Mouse (Mus musculus) neural tube, embryonic 13.5 days (tissue): ENCODE measurements around the gene Mid1. TPM values are rescaled to one million over a fixed set of nuclear protein-coding genes. Genes with fewer than 3 reads are reported as not detected.
A peak's percentile ranks its signal among the peaks of the same experiment; 100 is the strongest.

Experiments used
- ATAC-seq: fragments of 200-750 bp; cut with Nextera tagmentation; 2 replicates; pipeline ENCODE4 v1.8.0; 2017; ENCODE audit warnings: low read depth, mild to moderate bottlenecking, moderate TSS enrichment, moderate library complexity
- H3K27ac ChIP-seq: fragments of 300-500 bp; sonication (generic); replicated peaks from 2 replicates; pipeline ENCODE4 v1.5.1; 2015; ENCODE audit warnings: moderate library complexity, mild to moderate bottlenecking, inconsistent platforms
- H3K27me3 ChIP-seq: fragments of 300-500 bp; sonication (generic); 2 replicates; pipeline ENCODE4 v1.6.1; 2015; ENCODE audit warnings: mild to moderate bottlenecking, inconsistent platforms
- H3K36me3 ChIP-seq: fragments of 300-500 bp; sonication (generic); 2 replicates; pipeline ENCODE4 v1.6.1; 2015; ENCODE audit warnings: mild to moderate bottlenecking, inconsistent platforms
- H3K4me1 ChIP-seq: fragments of 300-500 bp; sonication (generic); replicated peaks from 2 replicates; pipeline ENCODE4 v1.6.1; 2015; ENCODE audit warnings: inconsistent platforms
- H3K4me2 ChIP-seq: fragments of 300-500 bp; sonication (generic); 2 replicates; pipeline ENCODE4 v1.6.1; 2015; ENCODE audit warnings: inconsistent platforms, mild to moderate bottlenecking, moderate library complexity
- H3K4me3 ChIP-seq: fragments of 300-500 bp; sonication (generic); 2 replicates; pipeline ENCODE4 v1.5.1; 2015; ENCODE audit warnings: mild to moderate bottlenecking, inconsistent platforms
- H3K9ac ChIP-seq: fragments of 300-500 bp; sonication (generic); 2 replicates; pipeline ENCODE4 v1.6.1; 2015; ENCODE audit warnings: moderate library complexity, mild to moderate bottlenecking, inconsistent platforms
- H3K9me3 ChIP-seq: fragments of 300-500 bp; sonication (generic); 2 replicates; pipeline ENCODE4 v1.6.1; 2016; ENCODE audit warnings: inconsistent platforms
- WGBS: fragments of 180-500 bp; shearing (Covaris S2); methylation state at CpG from one replicate; pipeline ENCODE4 v1.1.7; 2015; 5-methylcytosine and 5-hydroxymethylcytosine counted together
- polyA plus RNA-seq: library from polyadenylated mRNA; unstranded; fragments of >200 nt; fragmentation: Nextera tagmentation; extraction: Ambion mirVana; gene quantifications from 2 replicates; pipeline ENCODE4 v1.2.1, GENCODE M21; 2015

The Mid1 gene
- polyA plus RNA-seq, 1 experiment from 2014 or later, result 5.2 TPM

DNA sequence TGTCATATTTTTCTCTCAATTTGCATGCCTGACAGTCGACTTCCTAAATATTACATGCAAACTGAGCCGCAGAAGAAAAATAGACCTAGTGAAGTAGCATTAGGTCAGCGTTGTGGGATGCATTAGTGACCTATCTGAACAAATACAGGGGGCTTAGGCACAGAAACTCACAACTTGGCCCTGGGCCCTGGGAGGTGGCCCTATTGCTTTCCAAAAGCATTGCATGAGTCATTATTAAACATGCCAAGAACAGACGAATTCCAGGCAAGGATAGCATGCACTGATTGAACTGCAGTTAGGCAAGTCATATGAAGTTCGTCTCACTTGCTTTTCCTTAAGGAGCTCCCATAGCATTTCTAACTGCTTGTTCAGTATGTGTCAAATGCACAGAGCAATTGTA is 183.2 kb downstream of the Mid1 start:
- Histone ChIP-seq H3K36me3 (no peaks in the 10 kb centered on the region), H3K9ac (no peak overlapping the region), H3K9me3 (no peaks in the 10 kb centered on the region), H3K4me1 (no peaks in the 10 kb centered on the region), H3K4me2 (no peak overlapping the region), H3K27me3 (peaks cover 42% of the 10 kb centered on the region), H3K27ac (no peak overlapping the region), H3K4me3 (no peak overlapping the region)
- WGBS, result 68% methylated on average over 5 of the region's 5 CpGs
- no peak for ATAC-seq

GRCm38 (mm10) chrX:169874475-169874874 is 189.5 kb downstream of the Mid1 start:
- H3K9me3 ChIP-seq, result no peaks in the 10 kb centered on the region
- no peak overlapping the region for H3K27ac ChIP-seq
- no peak overlapping the region for H3K4me3 ChIP-seq
- H3K36me3 ChIP-seq, result no peaks in the 10 kb centered on the region
- ATAC-seq, result no peak
- H3K4me2 ChIP-seq, result no peak overlapping the region
- H3K27me3 ChIP-seq, result peaks cover 60% of the 10 kb centered on the region
- 89% methylated on average over 1 of the region's 1 CpGs for WGBS
- H3K4me1 ChIP-seq, result 0 out of 2 replicates have a peak, but pooled peaks cover 4% of the 10 kb centered on the region
- no peak overlapping the region for H3K9ac ChIP-seq

DNA sequence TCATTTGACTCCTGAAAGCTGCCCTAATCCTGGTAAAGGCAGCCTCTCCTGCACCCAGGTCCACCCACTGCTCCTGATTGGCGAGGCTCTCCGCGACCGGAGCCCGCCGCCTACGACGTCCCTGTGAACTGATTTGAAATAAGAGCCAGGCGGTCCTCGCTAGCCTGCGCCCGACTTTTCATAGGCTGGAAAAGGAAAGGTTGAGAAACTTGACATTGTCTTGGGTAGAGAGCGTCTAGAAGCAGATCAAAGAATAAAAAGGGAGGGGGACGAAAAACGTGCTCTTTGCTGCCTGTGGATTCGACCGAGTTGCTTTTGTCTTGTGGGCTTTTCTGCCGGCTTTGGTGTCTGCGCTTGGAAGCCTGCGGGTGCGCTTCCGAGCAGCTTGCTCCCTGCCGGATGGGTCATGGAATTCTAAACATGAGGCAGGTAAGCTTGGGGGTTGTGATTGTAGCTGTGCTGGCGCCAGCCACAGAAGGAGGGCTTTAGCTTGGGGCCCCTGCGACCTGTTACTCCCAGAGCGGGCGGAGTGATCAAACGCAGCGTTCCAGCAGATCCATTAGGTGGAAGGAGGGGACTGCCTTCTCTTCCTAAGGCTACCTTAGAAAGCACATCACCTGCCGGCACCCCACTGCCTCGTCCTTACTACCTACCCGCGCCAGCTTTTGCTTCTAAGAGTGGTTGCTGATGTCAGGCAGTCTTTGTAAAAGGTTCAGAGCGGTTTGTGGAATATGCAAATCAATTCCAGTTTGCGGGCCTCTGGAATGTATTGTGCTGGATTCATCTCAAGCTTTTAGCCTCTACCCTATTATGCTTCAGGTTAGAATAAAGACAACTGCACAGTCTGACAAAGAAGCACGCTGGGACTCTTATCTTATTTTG is 194.7 kb downstream of the Mid1 start:
- Histone ChIP-seq H3K27me3 (peaks cover 73% of the 10 kb centered on the region), H3K4me3 (peak overlapping the region; percentile 52), H3K4me2 (peak overlapping the region; percentile 63), H3K9ac (peak overlapping the region; percentile 66), H3K36me3 (no peaks in the 10 kb centered on the region), H3K27ac (peak overlapping the region; percentile 42; the same call in 1 of the 2 replicates), H3K4me1 (peaks cover 16% of the 10 kb centered on the region; the same call in 1 of the 2 replicates), H3K9me3 (no peaks in the 10 kb centered on the region)
- WGBS, result 13% methylated on average over 36 of the region's 36 CpGs
- peak; percentile 81 for ATAC-seq

GRCm38 (mm10) chrX:169880363-169880711 is 195.3 kb downstream of the Mid1 start:
- no peak for ATAC-seq
- WGBS, result 18% methylated on average over 13 of the region's 13 CpGs
- no peak overlapping the region for H3K27ac ChIP-seq

DNA sequence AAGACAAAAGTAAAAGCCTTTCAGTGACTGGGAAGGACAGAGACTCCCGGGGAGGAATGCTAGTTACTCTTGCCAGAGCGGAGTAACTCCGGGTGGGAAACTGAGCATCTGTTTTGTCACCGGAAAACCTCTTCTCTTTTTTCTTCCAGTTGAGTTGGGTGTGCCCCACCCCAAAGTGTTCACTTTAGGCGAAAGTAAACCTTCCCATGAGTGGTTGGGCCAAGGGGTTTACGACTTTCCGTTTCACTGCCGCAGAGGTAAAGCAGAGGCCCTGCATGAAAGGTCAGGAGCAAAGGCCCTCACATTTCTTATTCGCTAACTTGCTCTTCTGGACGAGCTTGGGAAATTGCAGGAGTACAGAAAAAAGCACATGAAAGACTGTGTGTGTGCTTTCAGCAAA is 195.8 kb downstream of the Mid1 start:
- ATAC-seq, result no peak
- Histone ChIP-seq H3K27me3 (peaks cover 73% of the 10 kb centered on the region), H3K9ac (peak overlapping the region; percentile 52), H3K36me3 (no peaks in the 10 kb centered on the region), H3K4me2 (peak overlapping the region; percentile 63), H3K4me1 (peaks cover 16% of the 10 kb centered on the region; the same call in 1 of the 2 replicates), H3K9me3 (no peaks in the 10 kb centered on the region), H3K27ac (no peak overlapping the region), H3K4me3 (peak overlapping the region; percentile 52)
- WGBS, result 18% methylated on average over 10 of the region's 10 CpGs

More at GRCm38 (mm10) chrX:169880363-169880711, 195.3 kb downstream of the Mid1 start:
- peak overlapping the region; percentile 52 for H3K4me3 ChIP-seq
- H3K27me3 ChIP-seq, result peaks cover 73% of the 10 kb centered on the region
- peak overlapping the region; percentile 63 for H3K4me2 ChIP-seq
- H3K36me3 ChIP-seq, result no peaks in the 10 kb centered on the region
- peaks cover 16% of the 10 kb centered on the region; the same call in 1 of the 2 replicates for H3K4me1 ChIP-seq
- peak overlapping the region; percentile 66 for H3K9ac ChIP-seq
- H3K9me3 ChIP-seq, result no peaks in the 10 kb centered on the region

DNA sequence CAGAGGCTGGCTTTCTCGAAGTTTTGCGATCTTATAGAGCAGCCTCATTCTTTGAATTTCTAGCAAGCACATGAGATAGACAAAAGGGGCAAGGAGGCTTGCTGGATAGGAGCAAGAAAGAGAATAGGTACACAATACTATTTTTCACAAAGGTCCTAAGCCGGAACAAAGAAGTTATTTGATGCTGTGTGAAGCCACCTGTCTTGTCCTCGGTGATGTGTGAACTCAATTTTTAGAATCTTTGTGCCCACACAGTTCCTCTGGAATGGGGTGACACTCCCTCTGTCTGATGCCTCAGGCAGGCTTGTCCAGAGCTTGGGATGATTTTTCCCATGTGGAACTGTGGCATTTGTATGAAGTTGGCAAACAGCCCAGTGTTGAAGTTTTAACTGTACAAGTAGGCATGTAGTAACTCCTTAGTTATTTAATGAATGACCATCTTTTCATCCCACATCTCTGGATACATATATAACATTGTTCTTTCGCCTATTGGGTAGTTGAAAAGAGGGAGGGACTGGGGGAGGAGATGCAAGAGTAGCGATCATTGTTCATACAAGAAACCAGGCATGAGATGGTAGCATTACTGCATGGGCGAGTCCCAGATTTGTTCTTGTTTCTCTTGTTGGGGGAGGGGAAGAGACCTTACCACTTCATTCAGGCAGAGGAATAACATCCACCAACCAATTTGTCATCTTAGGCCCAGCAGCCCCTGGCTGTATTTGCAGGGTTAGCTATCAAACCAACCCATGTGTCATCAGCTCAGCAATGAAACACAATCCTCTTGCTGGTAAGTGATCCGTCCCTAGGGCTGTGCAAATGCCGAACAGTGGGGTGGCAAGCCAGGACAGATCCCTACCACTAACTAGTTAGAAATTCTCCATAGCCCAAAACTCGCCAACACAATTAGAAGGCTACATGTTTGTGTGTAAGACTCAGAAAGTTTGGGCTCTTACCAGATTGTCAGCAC is 196.5 kb downstream of the Mid1 start:
- Histone ChIP-seq H3K36me3 (no peaks in the 10 kb centered on the region), H3K4me2 (peak overlapping the region; percentile 63), H3K9me3 (no peaks in the 10 kb centered on the region), H3K27me3 (peaks cover 72% of the 10 kb centered on the region), H3K4me3 (peak overlapping the region; percentile 52), H3K4me1 (peaks cover 16% of the 10 kb centered on the region; the same call in 1 of the 2 replicates), H3K27ac (no peak overlapping the region), H3K9ac (peak overlapping the region; percentile 52; the same call in 1 of the 2 replicates)
- no peak for ATAC-seq
- 36% methylated on average over 10 of the region's 10 CpGs for WGBS

- 78% methylated on average over 1 of the region's 1 CpGs for WGBS
- peaks cover 16% of the 10 kb centered on the region; the same call in 1 of the 2 replicates for H3K4me1 ChIP-seq
- H3K9me3 ChIP-seq, result no peaks in the 10 kb centered on the region
- no peak overlapping the region for H3K4me3 ChIP-seq
- no peak overlapping the region for H3K9ac ChIP-seq
- peaks cover 76% of the 10 kb centered on the region for H3K27me3 ChIP-seq
- no peaks in the 10 kb centered on the region for H3K36me3 ChIP-seq
- no peak overlapping the region for H3K4me2 ChIP-seq
- ATAC-seq, result no peak
- no peak overlapping the region for H3K27ac ChIP-seq
These were observed 197.2 kb downstream of the Mid1 start for GRCm38 (mm10) chrX:169882220-169882609.

GRCm38 (mm10) chrX:169883536-169884272 is 198.7 kb downstream of the Mid1 start:
- H3K4me2 ChIP-seq, result no peak overlapping the region
- no peaks in the 10 kb centered on the region for H3K9me3 ChIP-seq
- no peak for ATAC-seq
- H3K27me3 ChIP-seq, result peaks cover 74% of the 10 kb centered on the region
- H3K9ac ChIP-seq, result no peak overlapping the region
- no peak overlapping the region for H3K27ac ChIP-seq
- no peak overlapping the region for H3K4me3 ChIP-seq
- 61% methylated on average over 8 of the region's 8 CpGs for WGBS
- no peaks in the 10 kb centered on the region for H3K36me3 ChIP-seq
- peaks cover 16% of the 10 kb centered on the region; the same call in 1 of the 2 replicates for H3K4me1 ChIP-seq

DNA sequence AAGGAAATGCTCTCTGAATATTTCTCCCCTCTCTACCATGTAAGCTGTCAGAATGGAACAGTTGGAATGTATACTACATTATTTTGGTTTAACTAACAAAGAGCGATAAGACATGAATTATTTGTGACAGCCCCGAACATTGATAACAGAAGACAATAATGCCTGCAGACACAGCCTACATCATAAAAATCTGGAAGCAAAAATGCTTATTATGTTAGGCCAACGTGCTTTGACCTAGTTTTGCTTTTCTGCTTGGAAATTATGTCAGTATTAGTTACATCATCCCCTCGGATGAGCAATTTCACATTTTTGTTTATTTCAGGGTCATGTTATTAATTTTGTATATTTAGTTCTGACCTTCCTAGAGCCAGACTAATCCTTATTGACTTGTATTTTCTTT is 205.5 kb downstream of the Mid1 start:
- no peaks in the 10 kb centered on the region for H3K9me3 ChIP-seq

GRCm38 (mm10) chrX:169892100-169892499 is 207.1 kb downstream of the Mid1 start:
- no peak overlapping the region for H3K9ac ChIP-seq
- no peak for ATAC-seq

More for the DNA sequence above, 205.5 kb downstream of the Mid1 start:
- Histone ChIP-seq H3K27ac (no peak overlapping the region), H3K27me3 (peaks cover 48% of the 10 kb centered on the region), H3K36me3 (no peaks in the 10 kb centered on the region), H3K4me2 (no peak overlapping the region), H3K4me3 (no peak overlapping the region), H3K9ac (no peak overlapping the region), H3K4me1 (no peaks in the 10 kb centered on the region)
- no peak for ATAC-seq
- WGBS, result 48% methylated on average over 4 of the region's 4 CpGs

GRCm38 (mm10) chrX:169892631-169893030 is 207.6 kb downstream of the Mid1 start:
- H3K4me2 ChIP-seq, result no peak overlapping the region
- no peak overlapping the region for H3K4me3 ChIP-seq
- WGBS, result 82% methylated on average over 2 of the region's 2 CpGs

More at GRCm38 (mm10) chrX:169892100-169892499, 207.1 kb downstream of the Mid1 start:
- Histone ChIP-seq H3K4me2 (no peak overlapping the region), H3K4me3 (no peak overlapping the region), H3K4me1 (no peaks in the 10 kb centered on the region), H3K27me3 (peaks cover 37% of the 10 kb centered on the region), H3K27ac (no peak overlapping the region), H3K36me3 (no peaks in the 10 kb centered on the region), H3K9me3 (no peaks in the 10 kb centered on the region)

More at GRCm38 (mm10) chrX:169892631-169893030, 207.6 kb downstream of the Mid1 start:
- Histone ChIP-seq H3K9ac (no peak overlapping the region), H3K9me3 (no peaks in the 10 kb centered on the region), H3K4me1 (no peaks in the 10 kb centered on the region), H3K36me3 (no peaks in the 10 kb centered on the region), H3K27me3 (peaks cover 32% of the 10 kb centered on the region), H3K27ac (no peak overlapping the region)
- no peak for ATAC-seq
